Mouse (Mus musculus) liver, embryonic 12.5 days (tissue): Measurements from ENCODE around the gene Mdfi. TPM values are rescaled to one million over a fixed set of nuclear protein-coding genes. Genes with fewer than 3 reads are reported as not detected.

Experiments used
- ATAC-seq: fragments of 200-750 bp; cut with Nextera tagmentation; 2 replicates; pipeline ENCODE4 v1.8.0; 2017; ENCODE audit warnings: moderate number of reproducible peaks, mild to moderate bottlenecking, moderate library complexity
- H3K27ac ChIP-seq: fragments of 300-500 bp; sonication (generic); 2 replicates; pipeline ENCODE4 v1.5.1; 2016; ENCODE audit warnings: mild to moderate bottlenecking
- H3K27me3 ChIP-seq: fragments of 300-500 bp; sonication (generic); replicated peaks from 2 replicates; pipeline ENCODE4 v1.6.1; 2016; ENCODE audit warnings: mild to moderate bottlenecking, moderate library complexity
- H3K36me3 ChIP-seq: fragments of 300-500 bp; sonication (generic); 2 replicates; pipeline ENCODE4 v1.6.1; 2016; ENCODE audit warnings: mild to moderate bottlenecking, moderate library complexity
- H3K4me1 ChIP-seq: fragments of 300-500 bp; sonication (generic); 2 replicates; pipeline ENCODE4 v1.6.1; 2016
- H3K4me2 ChIP-seq: fragments of 300-500 bp; sonication (generic); 2 replicates; pipeline ENCODE4 v1.6.1; 2016; ENCODE audit warnings: mild to moderate bottlenecking, moderate library complexity
- H3K4me3 ChIP-seq: fragments of 300-500 bp; sonication (generic); 2 replicates; pipeline ENCODE4 v1.5.1; 2016; ENCODE audit warnings: mild to moderate bottlenecking, moderate library complexity
- H3K9ac ChIP-seq: fragments of 300-500 bp; sonication (generic); 2 replicates; pipeline ENCODE4 v1.6.1; 2016; ENCODE audit warnings: mild to moderate bottlenecking, moderate library complexity
- H3K9me3 ChIP-seq: fragments of 300-500 bp; sonication (generic); replicated peaks from 2 replicates; pipeline ENCODE4 v1.6.1; 2016; ENCODE audit warnings: mild to moderate bottlenecking, moderate library complexity
- WGBS: fragments of 180-500 bp; shearing (Covaris S2); methylation state at CpG from one replicate; pipeline ENCODE4 v1.1.7; 2016; ENCODE audit not compliant: insufficient replicate concordance; 5-methylcytosine and 5-hydroxymethylcytosine counted together
- polyA plus RNA-seq: library from polyadenylated mRNA; unstranded; fragments of >200 nt; fragmentation: Nextera tagmentation; extraction: Ambion mirVana; gene quantifications from 2 replicates; pipeline ENCODE4 v1.2.1, GENCODE M21; 2016

Mdfi gene
- polyA plus RNA-seq, 1 experiment from 2014 or later = 3.5 TPM

DNA sequence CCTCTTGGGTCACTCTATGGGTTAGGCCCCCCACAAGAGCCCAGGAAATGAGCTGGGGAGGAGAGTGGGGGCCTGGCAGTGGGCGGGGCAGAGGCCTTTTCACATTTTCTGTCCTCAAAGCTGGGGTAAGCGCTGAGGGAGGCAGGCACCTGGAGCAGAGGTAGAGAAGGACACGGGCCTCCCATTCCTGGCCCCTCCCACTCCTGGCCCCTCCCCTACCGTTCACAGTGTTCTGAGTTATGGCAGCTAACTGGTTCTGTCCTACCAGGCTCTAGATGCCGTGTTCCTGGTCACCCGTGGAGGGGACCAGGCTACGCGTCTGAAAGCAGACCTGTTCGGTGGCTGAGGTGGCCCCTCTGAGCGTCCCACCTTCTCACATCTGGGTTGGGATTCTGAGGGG lies 19.0 kb downstream of the Mdfi start:
- 61% methylated on average over 10 of the region's 10 CpGs for WGBS
- ATAC-seq = no peak
- H3K27ac ChIP-seq = no peak overlapping the region

GRCm38 (mm10) chr17:47814496-47814895 lies 20.0 kb downstream of the Mdfi start:
- H3K27ac ChIP-seq = no peak overlapping the region
- H3K4me2 ChIP-seq = no peak overlapping the region
- no peaks in the 10 kb centered on the region for H3K27me3 ChIP-seq
- H3K9me3 ChIP-seq = no peaks in the 10 kb centered on the region
- 53% methylated on average over 6 of the region's 6 CpGs for WGBS
- H3K36me3 ChIP-seq = peaks cover 7% of the 10 kb centered on the region; the same call in 1 of the 2 replicates
- no peak overlapping the region for H3K4me3 ChIP-seq
- no peak for ATAC-seq
- H3K9ac ChIP-seq = no peak overlapping the region
- H3K4me1 ChIP-seq = 0 out of 2 replicates have a peak, but pooled peaks cover 8% of the 10 kb centered on the region

More for the DNA sequence above, 19.0 kb downstream of the Mdfi start:
- Histone ChIP-seq H3K36me3 (peaks cover 7% of the 10 kb centered on the region; the same call in 1 of the 2 replicates), H3K27me3 (no peaks in the 10 kb centered on the region), H3K9me3 (no peaks in the 10 kb centered on the region), H3K9ac (no peak overlapping the region), H3K4me1 (0 out of 2 replicates have a peak, but pooled peaks cover 8% of the 10 kb centered on the region), H3K4me3 (no peak overlapping the region), H3K4me2 (no peak overlapping the region)

DNA sequence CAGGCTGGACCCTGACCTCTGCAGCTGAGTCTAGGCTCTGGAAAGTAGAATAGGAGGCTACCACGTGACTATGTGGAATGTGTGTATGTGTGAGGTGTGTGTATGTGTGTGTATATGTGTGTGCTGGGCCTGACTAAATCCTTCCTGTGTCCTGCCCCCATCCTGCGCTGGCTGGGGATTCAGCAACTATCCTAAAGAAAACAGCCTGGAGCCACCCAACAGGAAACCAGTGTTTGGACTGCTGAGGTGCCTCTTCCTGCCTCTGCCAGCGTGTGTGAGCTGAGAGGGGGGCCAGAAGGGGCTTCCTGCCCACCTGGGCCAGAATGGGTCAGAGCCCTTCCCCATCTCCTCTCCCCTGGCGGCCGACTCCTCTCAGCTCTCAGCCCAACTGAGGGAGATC lies 20.9 kb downstream of the Mdfi start:
- Histone ChIP-seq H3K27me3 (no peaks in the 10 kb centered on the region), H3K27ac (no peak overlapping the region), H3K4me1 (0 out of 2 replicates have a peak, but pooled peaks cover 8% of the 10 kb centered on the region)

GRCm38 (mm10) chr17:47812200-47812599 lies 22.3 kb downstream of the Mdfi start:
- Histone ChIP-seq H3K9ac (no peak overlapping the region), H3K4me2 (no peak overlapping the region), H3K27me3 (no peaks in the 10 kb centered on the region), H3K4me1 (0 out of 2 replicates have a peak, but pooled peaks cover 8% of the 10 kb centered on the region), H3K9me3 (no peaks in the 10 kb centered on the region), H3K27ac (no peak overlapping the region), H3K36me3 (no peaks in the 10 kb centered on the region; the same call in 1 of the 2 replicates), H3K4me3 (no peak overlapping the region)
- WGBS = 71% methylated on average over 5 of the region's 6 CpGs
- no peak for ATAC-seq

More for the DNA sequence above, 20.9 kb downstream of the Mdfi start:
- Histone ChIP-seq H3K36me3 (peaks cover 6% of the 10 kb centered on the region; the same call in 1 of the 2 replicates), H3K9ac (no peak overlapping the region), H3K9me3 (no peaks in the 10 kb centered on the region), H3K4me3 (no peak overlapping the region), H3K4me2 (no peak overlapping the region)
- no peak for ATAC-seq
- whole genome bisulfite sequencing = 27% methylated on average over 5 of the region's 5 CpGs

DNA sequence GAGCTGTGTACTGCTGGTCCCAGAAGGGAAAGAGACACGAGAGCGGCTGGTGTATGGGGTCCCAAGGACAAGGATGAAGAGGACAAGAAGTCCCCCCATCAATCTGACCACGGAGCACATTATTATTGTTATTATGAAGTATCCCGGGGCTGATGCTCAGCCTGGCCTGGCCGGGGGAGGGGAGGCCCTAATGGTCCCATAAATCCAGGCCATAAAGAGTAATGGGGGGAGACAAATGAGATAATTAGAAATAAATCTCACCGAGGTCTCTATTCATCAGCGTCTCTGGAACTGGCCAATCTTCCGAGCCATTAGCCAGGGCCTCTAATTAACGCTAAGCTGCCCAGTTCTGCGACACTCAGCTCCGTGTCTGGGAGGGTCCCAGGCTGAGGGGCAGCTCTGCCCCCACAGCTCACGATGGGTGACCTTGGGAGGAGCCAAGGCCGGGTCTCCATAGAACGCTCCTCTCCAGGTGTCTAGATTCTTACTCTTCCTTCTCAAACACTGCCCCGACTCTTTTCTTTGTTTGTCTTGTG lies 23.2 kb downstream of the Mdfi start:
- ATAC-seq = no peak
- Histone ChIP-seq H3K4me3 (no peak overlapping the region), H3K27me3 (no peaks in the 10 kb centered on the region), H3K9ac (no peak overlapping the region), H3K4me2 (no peak overlapping the region), H3K36me3 (no peaks in the 10 kb centered on the region; the same call in 1 of the 2 replicates), H3K27ac (no peak overlapping the region), H3K9me3 (no peaks in the 10 kb centered on the region), H3K4me1 (0 out of 2 replicates have a peak, but pooled peaks cover 8% of the 10 kb centered on the region)
- WGBS = 69% methylated on average over 15 of the region's 15 CpGs

DNA sequence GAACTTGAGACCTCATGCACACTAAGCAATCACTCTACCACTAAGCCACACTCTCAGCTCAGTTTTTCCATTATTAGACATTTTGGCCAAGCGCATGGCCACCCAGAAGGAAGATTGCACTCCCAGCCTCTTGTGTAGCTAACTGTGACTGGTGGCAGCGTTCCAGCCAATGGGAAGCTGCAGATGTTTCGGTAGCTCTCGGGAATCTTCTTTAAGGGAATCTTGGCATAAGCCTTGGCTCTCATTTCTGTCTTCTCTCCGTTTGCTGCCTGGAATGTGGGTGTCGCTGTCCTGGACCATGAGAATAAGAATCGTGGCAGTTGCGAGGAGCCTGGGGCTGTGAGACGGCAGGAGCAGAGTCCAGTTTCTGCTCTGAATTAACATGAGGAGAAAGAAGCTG lies 28.3 kb downstream of the Mdfi start:
- no peak for ATAC-seq
- Histone ChIP-seq H3K4me2 (no peak overlapping the region), H3K36me3 (no peaks in the 10 kb centered on the region), H3K27me3 (0 out of 2 replicates have a peak, but pooled peaks cover 5% of the 10 kb centered on the region), H3K4me1 (peaks cover 8% of the 10 kb centered on the region; the same call in 1 of the 2 replicates), H3K4me3 (no peak overlapping the region), H3K27ac (no peak overlapping the region), H3K9ac (no peak overlapping the region), H3K9me3 (no peaks in the 10 kb centered on the region)
- 67% methylated on average over 9 of the region's 9 CpGs for WGBS

DNA sequence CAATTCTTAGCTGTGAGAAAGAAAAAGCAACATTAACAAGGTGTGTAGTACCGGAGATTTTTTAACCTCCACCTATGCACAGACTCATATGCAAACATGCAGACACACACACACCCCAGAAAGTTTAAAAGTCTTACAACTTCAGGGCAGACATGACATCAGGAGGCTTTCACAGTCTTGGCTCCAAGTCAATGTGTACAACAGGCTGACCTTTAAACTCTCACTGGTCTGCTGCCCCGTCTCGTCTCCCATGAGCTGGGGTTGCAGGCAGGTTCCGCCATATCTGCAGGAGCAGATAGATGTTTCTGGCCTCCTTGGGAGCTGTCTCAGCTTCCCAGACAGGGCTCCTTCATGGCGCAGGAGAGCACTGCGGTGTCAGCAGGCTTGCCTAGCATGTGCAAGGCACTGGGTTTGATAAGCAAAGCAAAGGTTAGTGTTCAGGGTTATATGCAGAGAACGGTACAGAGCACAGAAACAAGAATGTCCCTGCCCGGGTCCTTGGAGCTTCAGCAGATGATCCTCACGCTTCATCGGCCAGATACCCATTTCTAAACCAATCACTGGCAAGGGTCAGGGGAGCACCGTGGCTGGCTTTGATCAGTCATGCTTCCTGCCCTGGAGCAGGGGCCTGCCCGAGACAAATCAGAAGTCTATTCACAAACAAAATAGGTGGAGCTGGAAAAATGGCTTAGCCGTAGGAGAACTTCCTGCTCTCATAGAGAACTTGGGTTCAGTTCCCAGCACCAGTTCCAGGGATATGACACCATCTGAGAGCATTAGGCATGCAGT lies 29.2 kb downstream of the Mdfi start:
- no peaks in the 10 kb centered on the region for H3K36me3 ChIP-seq
- H3K27me3 ChIP-seq = 0 out of 2 replicates have a peak, but pooled peaks cover 5% of the 10 kb centered on the region
- ATAC-seq = no peak
- H3K27ac ChIP-seq = no peak overlapping the region
- 54% methylated on average over 13 of the region's 13 CpGs for WGBS
- no peak overlapping the region for H3K4me3 ChIP-seq
- no peaks in the 10 kb centered on the region for H3K9me3 ChIP-seq
- no peak overlapping the region for H3K4me2 ChIP-seq
- no peak overlapping the region for H3K9ac ChIP-seq
- peaks cover 8% of the 10 kb centered on the region; the same call in 1 of the 2 replicates for H3K4me1 ChIP-seq

GRCm38 (mm10) chr17:47803662-47804061 lies 30.8 kb downstream of the Mdfi start:
- no peaks in the 10 kb centered on the region for H3K36me3 ChIP-seq
- H3K27me3 ChIP-seq = 0 out of 2 replicates have a peak, but pooled peaks cover 5% of the 10 kb centered on the region
- H3K4me2 ChIP-seq = no peak overlapping the region
- H3K9me3 ChIP-seq = no peaks in the 10 kb centered on the region
- H3K27ac ChIP-seq = no peak overlapping the region
- H3K9ac ChIP-seq = no peak overlapping the region
- no peak for ATAC-seq
- no peak overlapping the region for H3K4me3 ChIP-seq
- H3K4me1 ChIP-seq = peaks cover 8% of the 10 kb centered on the region; the same call in 1 of the 2 replicates
- WGBS = 80% methylated on average over 4 of the region's 4 CpGs

DNA sequence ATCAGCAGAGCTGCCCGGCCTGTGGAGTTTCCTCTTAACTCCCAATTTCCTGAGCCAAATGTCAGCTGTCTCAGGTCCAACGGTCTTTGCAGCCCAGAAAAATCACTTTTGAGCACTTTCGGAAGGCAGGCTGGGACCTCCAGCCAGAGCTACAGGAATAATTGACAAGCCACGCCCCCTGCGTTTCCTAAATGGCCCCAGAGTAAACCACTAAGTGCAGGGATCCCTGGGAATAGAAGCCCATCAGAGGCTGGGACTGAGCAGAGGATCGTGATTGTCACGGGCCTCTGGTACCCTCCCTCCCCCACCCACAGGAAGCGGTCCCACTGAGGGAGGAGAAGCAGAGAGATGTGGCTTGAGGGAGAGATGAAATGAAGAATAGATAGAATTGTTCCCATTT lies 31.7 kb downstream of the Mdfi start:
- Histone ChIP-seq H3K9ac (no peak overlapping the region), H3K4me1 (peaks cover 8% of the 10 kb centered on the region; the same call in 1 of the 2 replicates), H3K4me3 (no peak overlapping the region), H3K4me2 (no peak overlapping the region), H3K27ac (no peak overlapping the region), H3K27me3 (peaks cover 5% of the 10 kb centered on the region; the same call in 1 of the 2 replicates), H3K36me3 (no peaks in the 10 kb centered on the region), H3K9me3 (no peaks in the 10 kb centered on the region)
- ATAC-seq = no peak
- WGBS = 5% methylated on average over 8 of the region's 8 CpGs

DNA sequence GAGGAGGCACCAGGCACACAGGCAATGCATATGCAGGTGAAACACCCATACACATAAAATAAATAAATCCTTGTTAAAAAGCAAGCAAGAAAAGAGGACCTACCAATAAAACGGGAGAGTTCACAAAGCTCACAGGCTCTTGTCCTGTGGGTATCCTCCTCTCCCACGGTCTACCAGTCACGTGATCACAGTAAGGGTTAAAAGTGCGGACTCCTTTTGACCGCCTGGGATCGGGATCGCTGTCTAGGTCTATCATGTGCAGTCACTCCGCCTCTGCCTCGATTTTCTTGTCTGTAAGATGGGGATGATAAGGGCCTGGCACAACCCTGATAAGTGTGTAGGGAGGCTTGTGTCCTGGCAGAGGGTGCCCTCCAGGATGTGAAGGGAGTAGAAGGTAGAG lies 37.1 kb downstream of the Mdfi start:
- H3K4me1 ChIP-seq = peaks cover 26% of the 10 kb centered on the region
- no peaks in the 10 kb centered on the region for H3K9me3 ChIP-seq

GRCm38 (mm10) chr17:47796968-47797367 lies 37.5 kb downstream of the Mdfi start:
- whole genome bisulfite sequencing = 42% methylated on average over 4 of the region's 4 CpGs
- Histone ChIP-seq H3K36me3 (no peaks in the 10 kb centered on the region), H3K27ac (no peak overlapping the region), H3K9me3 (no peaks in the 10 kb centered on the region), H3K4me2 (no peak overlapping the region), H3K4me3 (no peak overlapping the region), H3K4me1 (peaks cover 30% of the 10 kb centered on the region), H3K27me3 (peaks cover 4% of the 10 kb centered on the region; the same call in 1 of the 2 replicates), H3K9ac (no peak overlapping the region)
- no peak for ATAC-seq

More for the DNA sequence above, 37.1 kb downstream of the Mdfi start:
- no peak overlapping the region for H3K9ac ChIP-seq
- no peak overlapping the region for H3K4me2 ChIP-seq
- no peak overlapping the region for H3K4me3 ChIP-seq
- no peak for ATAC-seq
- peaks cover 5% of the 10 kb centered on the region; the same call in 1 of the 2 replicates for H3K27me3 ChIP-seq
- WGBS = 52% methylated on average over 9 of the region's 9 CpGs
- H3K27ac ChIP-seq = no peak overlapping the region
- no peaks in the 10 kb centered on the region for H3K36me3 ChIP-seq
